Mouse (Mus musculus) B cell, adult (primary cell): ENCODE data around the gene Urm1. TPM values are rescaled to one million over a fixed set of nuclear protein-coding genes. Genes with fewer than 3 reads are reported as not detected.

Experiments
- total RNA-seq: library from RNA; stranded (reverse); gene quantifications from 4 replicates; pipeline ENCODE4 v1.2.4, GENCODE M21; 2023; ENCODE audit not compliant: inconsistent age

The Urm1 gene
- total RNA-seq = 36.7 to 52.5 TPM (median 44.9 TPM) in 4 replicates

DNA sequence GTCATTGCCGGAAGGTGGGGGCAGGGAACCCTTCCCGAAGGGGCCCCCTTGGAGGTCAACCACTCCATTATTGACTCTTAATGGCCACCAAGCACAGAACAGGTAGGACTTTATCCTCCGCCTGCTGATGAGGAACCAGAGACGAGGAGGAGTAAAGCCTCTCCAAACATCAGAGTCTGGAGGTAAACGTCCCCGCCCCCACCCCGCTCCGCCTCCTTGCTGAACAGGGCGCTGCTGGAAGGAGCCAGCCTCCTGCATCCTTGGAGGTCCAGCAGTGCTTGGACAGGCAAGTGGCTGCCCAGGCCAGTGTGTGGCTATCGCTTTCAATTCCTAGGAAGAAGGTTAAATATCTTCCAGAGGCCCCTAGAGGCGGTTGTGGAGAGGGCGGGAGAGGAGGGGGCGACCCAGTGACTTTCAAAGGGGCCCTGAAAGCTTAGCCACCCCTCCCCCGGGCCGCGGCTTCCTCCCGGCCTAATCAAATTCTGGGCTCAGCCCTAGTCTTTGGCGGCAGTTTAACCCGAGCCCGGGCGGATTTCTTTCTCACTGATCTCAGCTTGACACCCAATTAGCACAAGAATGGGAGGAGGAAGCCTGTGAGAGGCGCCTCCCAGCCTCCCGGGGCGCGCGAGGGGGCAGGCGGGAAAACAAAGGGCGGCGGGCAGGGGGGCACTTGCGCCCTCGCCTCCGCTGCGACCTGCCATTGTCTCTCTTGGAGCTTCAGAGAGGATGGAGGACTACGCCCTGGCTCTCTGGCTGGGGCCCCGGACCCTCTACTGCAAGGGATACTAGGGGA lies at the start of gene Urm1:
Gene Urm1 (plus strand): TSS at position 51 of the 793 bp plus-strand sequence.

GRCm38 (mm10) chr2:29787104-29787917 lies 32.6 kb upstream of the Urm1 start, which contains the start of gene Coq4:
TSS of gene Coq4 (plus strand) at chr2:29787493.

GRCm38 (mm10) chr2:29787937-29788681 lies 31.8 kb upstream of the Urm1 start, which contains the start of gene Trub2:
TSS of gene Trub2 (minus strand) at chr2:29788502.

DNA sequence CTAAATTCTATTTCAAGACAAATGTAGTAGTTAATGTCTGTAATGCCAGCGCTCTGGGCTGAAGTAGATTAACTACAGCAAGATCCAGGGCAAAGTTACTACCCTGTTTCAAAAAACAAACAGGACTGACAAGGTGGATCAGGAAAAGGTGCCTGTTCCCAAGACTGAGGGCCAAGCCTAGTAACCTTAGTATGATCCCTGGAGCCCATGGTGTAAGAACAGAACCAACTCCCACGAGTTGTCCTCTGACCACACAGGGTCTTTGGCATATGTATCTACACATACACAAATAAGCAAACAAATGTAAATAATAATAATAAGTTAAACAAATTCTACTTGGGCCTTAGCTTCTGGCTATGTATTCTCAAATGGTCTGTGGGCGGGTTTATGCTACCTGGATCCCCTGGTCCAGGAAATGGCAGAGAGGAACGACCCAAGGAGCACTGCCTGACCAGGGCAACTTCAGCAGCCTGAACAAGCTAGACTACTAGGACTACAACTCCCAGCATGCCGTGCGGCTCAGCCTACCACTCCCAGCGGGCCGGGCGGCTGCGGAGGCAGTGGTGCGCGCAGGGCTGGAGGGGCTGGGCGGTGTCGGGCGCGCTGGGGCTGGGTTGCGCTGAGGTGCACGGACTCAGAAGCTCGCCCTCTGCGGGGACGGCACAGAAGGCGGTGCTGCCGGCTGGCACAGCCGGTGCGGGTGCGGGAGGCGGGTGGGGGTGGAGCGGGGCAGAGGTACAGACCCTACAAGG lies 17.6 kb upstream of the Urm1 start, which contains the start of gene Slc27a4:
Gene Slc27a4 (plus strand): TSS at position 560 of the 752 bp plus-strand sequence.

GRCm38 (mm10) chr2:29868949-29869645 lies 49.2 kb downstream of the Urm1 start, which contains the start of gene Cercam:
TSS of gene Cercam (plus strand) at chr2:29869164.

DNA sequence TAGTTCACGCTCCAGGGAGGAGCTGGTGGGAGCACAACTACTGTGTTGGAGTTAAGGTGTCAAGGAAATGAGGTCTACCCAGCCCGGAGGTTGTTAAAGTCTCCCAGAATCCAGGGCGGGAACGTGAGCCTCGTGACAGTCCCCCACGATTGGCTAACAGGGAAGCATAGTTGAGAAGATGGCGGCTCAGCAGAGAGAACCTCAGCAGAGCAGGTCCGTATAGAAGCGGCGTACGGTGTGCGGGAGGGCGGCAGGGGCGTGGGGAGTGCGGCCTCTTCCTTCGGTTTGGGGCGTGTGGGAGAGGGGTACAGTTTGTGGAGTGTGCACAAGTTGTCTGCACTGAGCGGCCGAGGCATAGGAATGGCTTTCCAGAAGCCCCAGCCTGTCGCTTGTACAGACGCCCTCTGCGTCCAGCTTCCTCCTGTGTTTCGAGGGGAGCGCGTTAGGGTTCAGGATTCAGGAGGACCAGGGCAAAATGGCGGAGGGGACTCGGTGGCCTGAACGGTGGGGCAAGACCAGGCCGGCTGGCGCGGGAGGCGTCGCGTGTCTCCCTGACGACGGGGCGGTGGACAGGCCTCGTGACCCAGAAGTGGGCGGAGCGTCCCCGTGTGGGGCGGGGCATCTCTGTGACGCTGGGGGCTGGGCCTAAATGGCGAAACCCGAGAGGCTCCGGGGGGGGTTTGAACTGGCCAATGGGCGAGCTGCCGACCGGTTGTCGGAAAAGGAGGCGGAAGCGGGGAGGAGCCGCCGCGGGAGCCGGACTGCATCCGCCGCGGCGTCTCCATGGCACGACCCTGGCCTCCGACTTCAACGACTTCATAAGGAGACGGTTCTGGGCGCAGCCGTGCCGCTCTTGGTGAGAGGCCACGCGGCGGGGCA lies 69.4 kb downstream of the Urm1 start, which contains the start of gene Odf2:
Gene Odf2 (plus strand): TSS at position 156 of the 879 bp plus-strand sequence.

Other genes with a start within 250 kb of the Urm1 start
- gene Rapgef1, start 200.4 kb upstream of the Urm1 start, total RNA-seq = 145 to 160 TPM (median 153 TPM) in 4 replicates
- gene Gm13420, start 68.4 kb upstream of the Urm1 start, total RNA-seq = 0.48 TPM in 1 of 4 replicates, not detected in the others
- not detected in 4 replicates for gene Gm13547, start 60.8 kb upstream of the Urm1 start, total RNA-seq
- gene Coq4, start 32.6 kb upstream of the Urm1 start, total RNA-seq = 6.1 to 13.0 TPM (median 7.6 TPM) in 4 replicates
- gene Trub2, start 31.6 kb upstream of the Urm1 start, total RNA-seq = 35.3 to 56.4 TPM (median 49.2 TPM) in 4 replicates
- 12.1 to 15.4 TPM (median 13.3 TPM) in 4 replicates for gene Slc27a4, start 17.4 kb upstream of the Urm1 start, total RNA-seq
- gene Cercam, start 49.1 kb downstream of the Urm1 start, total RNA-seq = 2.1 to 4.4 TPM (median 2.4 TPM) in 4 replicates
- 100 to 126 TPM (median 103 TPM) in 4 replicates for gene Odf2, start 69.1 kb downstream of the Urm1 start, total RNA-seq
- 67.7 to 79.2 TPM (median 77.4 TPM) in 4 replicates for gene Gle1, start 115.4 kb downstream of the Urm1 start, total RNA-seq
- 255 to 325 TPM (median 308 TPM) in 4 replicates for gene Sptan1, start 145.5 kb downstream of the Urm1 start, total RNA-seq
- gene Wdr34, start 228.8 kb downstream of the Urm1 start, total RNA-seq = 2.5 to 4.4 TPM (median 2.8 TPM) in 4 replicates
- gene Set, start 237.3 kb downstream of the Urm1 start, total RNA-seq = 251 to 275 TPM (median 261 TPM) in 4 replicates